Mouse (Mus musculus): ENCODE measurements at regions not wholly inside any gene's neighbourhood (a gene's known extent, or its start where the extent isn't known, plus 50 kb on each side); places are given as distances from the start of the nearest gene placed in this dataset.

DNA sequence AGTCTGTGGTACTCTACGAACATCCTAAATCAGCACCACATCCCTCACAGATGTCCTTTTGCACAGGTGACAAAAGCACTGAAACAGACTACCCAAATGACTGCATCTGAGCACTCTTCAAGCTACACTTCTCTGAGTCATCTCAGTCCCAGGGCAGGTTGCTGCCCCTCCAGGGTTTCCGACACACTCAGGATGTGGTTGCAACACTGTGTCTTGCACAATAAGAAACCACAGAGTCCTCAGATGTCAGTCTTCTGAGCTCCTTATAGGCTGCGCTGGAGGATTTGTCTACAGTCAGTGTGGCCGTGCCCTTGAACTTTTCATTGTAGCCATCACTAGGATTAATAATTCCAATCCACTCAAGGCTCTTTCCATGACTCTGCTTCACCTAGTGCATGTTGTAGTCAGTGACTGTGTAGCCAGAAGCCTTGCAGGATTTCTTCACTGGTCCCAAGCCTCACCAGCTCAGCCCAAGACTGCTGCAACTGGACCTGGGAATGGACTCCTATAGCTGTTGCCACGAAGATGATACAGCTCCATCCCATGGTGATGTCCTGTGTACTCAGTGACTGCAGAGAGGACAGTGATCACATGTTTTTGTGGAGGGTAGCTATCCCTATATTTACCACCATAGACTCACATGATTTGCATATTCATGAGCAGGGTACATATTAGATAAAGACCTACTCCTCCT is 1103.3 kb upstream of the Tenm3 start:
- no peak for DNase-seq

DNA sequence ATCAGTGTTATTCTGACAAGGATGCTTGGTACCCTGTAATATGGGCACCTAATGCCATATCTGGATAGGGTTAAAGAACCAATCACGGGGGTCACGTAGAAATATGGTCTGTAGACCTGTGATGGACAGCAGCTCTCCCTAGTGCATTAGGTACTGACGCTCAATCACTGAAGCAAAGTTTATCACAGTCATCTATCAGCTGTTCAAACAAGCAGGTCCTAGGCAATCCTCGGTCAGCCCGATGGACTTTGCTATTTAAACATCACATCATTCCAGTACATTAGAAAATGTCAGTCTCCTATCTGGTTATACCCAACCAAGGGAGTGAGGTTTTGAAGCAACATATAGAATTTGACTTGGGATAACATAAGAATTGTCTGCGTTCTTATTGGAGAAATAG is 1088.4 kb upstream of the Tenm3 start:
- DNase-seq = no peak

GRCm38 (mm10) chr8:49926402-49927172 is 1082.8 kb upstream of the Tenm3 start:
- DNase-seq = no peak

- no peak for DNase-seq
Observed at GRCm38 (mm10) chr8:49905099-49905498, 1061.3 kb upstream of the Tenm3 start.

DNA sequence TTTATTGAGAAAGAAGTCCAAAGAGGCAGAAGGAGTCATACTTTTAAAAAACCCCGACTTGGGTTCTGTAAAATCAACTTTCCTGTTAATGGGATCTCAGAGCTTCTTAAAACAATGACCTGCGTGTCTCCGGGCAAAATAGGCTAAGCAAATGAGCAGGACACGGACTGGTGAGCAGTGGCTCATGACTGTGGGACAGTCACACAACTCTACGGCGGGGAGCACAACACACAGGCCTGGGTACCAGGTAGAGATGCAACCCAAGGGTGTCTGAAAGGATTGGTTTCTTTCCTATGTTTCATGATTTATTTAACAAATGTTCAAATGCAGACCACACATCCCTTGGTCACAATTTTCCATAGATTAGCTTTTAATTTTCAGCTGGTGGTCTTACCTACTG is 1058.3 kb upstream of the Tenm3 start:
- no peak for DNase-seq

DNA sequence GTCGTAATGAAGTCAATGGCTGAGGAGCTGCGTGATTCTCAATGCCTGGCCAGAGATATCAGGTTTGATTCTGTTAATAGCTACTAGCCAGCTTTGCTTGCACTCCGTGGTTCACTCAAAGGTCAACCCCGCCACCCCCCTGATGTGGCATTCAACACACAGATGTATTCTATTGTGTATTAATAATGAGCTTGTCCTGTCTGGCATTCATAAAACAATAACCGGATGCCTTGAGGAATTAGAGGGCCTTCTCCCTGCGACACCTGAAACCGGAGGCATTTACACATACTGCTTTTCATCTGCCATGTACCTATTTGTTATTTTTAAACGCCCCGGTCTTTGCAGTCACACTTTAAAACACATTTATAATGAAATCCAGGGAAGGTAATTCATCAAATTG is 1057.8 kb upstream of the Tenm3 start:
- peak in 1 of 2 experiments; percentile 1 for DNase-seq
